Mouse (Mus musculus) heart, adult 2 months (tissue): ENCODE measurements around the gene Trappc2l. TPM values are rescaled to one million over a fixed set of nuclear protein-coding genes. Genes with fewer than 3 reads are reported as not detected.

Source experiments
- DNase-seq, 2 experiments: peaks; one replicate each; pipeline ENCODE4 v3.0.0; 2021
- H3K27ac ChIP-seq: fragments of 200-600 bp; 2 replicates; pipeline ENCODE4 v1.8.1; 2022
- H3K27me3 ChIP-seq: fragments of 200-500 bp; 2 replicates; pipeline ENCODE4 v1.6.1; 2012; ENCODE audit warnings: mild to moderate bottlenecking, low read length, inconsistent platforms, mixed read lengths; ENCODE audit not compliant: control insufficient read depth, insufficient read depth
- H3K36me3 ChIP-seq: fragments of 200-500 bp; 2 replicates; pipeline ENCODE4 v1.6.1; 2012; ENCODE audit warnings: low read length, inconsistent platforms; ENCODE audit not compliant: control insufficient read depth, insufficient read depth
- H3K4me1 ChIP-seq: fragments of 200-500 bp; 2 replicates; pipeline ENCODE4 v1.6.1; 2011; ENCODE audit warnings: low read length; ENCODE audit not compliant: control insufficient read depth, insufficient read depth
- H3K4me3 ChIP-seq: fragments of 200-600 bp; 2 replicates; pipeline ENCODE4 v1.8.1; 2022
- H3K79me2 ChIP-seq: fragments of 200-500 bp; replicated peaks from 2 replicates; pipeline ENCODE4 v1.6.1; 2012; ENCODE audit warnings: mild to moderate bottlenecking, inconsistent platforms, low read length, moderate library complexity, mixed read lengths; ENCODE audit not compliant: control insufficient read depth, insufficient read depth
- H3K9ac ChIP-seq: fragments of 200-500 bp; 2 replicates; pipeline ENCODE4 v1.6.1; 2012; ENCODE audit warnings: low read depth, mild to moderate bottlenecking, control low read depth, inconsistent platforms, low read length, mixed read lengths
- CTCF ChIP-seq: fragments of 200-600 bp; IDR thresholded peaks from 2 replicates; pipeline ENCODE4 v1.8.1; 2022; ENCODE audit warnings: antibody characterized with exemption, mild to moderate bottlenecking, moderate library complexity
- EP300 ChIP-seq: fragments of 200-500 bp; IDR thresholded peaks from 2 replicates; pipeline ENCODE4 v1.6.1; 2011; ENCODE audit warnings: low read depth, low read length, control low read depth; ENCODE audit not compliant: insufficient read depth
- POLR2A ChIP-seq: fragments of 200-500 bp; IDR thresholded peaks from 2 replicates; pipeline ENCODE4 v1.6.1; 2011; ENCODE audit warnings: mild to moderate bottlenecking, low read depth, low read length, control low read depth; ENCODE audit not compliant: insufficient read depth
- WGBS: fragments of 180-500 bp; shearing (Covaris S2); methylation state at CpG from one replicate; pipeline ENCODE4 v1.1.7; 2018; 5-methylcytosine and 5-hydroxymethylcytosine counted together
- intact Hi-C: fragments of 180-260 bp; cut with DNase I; formaldehyde crosslinking; loops from one replicate; pipeline ENCODE4 v1.15.1; 2025
- polyA plus RNA-seq: library from polyadenylated mRNA; depleted of rRNA; stranded (reverse); fragments of >200 nt; gene quantifications from 2 replicates; pipeline ENCODE4 v1.2.3, GENCODE M21; 2012
- total RNA-seq, 2 experiments: library from RNA; stranded (reverse); gene quantifications; 2 replicates each; pipeline ENCODE4 v1.2.3; 2021

Gene Trappc2l
- total and polyA plus RNA-seq, 3 experiments, result 58.6 to 161 (median 65.4) TPM

DNA sequence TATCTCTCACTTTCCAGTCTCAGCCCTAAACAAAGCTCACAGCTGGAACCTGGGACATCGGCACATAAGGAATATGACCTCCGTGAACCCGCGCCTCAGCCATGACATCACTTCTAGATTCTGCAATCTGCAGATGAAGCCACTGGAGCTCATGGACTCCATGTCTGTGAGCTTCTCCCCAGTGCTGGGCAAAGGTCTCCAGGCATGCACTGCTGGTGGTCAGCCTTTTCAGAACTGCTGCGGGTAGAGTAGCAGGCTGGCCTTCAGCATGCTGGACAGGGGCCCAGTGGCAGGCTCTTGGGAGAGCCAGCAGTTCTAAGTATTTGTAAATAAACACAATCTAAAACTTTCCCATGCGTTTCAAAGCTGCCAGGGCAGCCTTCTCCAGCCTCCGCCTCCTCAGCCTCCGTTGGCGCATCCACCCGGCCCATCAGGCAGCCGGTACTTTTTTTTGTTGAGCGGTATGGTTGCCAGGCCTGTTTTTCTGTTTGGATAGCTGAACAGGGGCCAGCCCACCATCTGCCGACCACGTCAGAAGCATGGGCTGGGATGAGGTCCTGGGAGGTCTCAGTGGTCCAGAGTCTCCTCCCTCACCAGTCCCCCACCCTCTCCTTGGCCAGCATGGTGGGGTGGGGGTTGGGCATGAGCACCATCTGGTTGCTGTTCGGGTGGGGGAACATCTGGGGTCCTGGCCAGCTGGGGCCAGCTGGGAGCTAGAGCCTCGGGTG is 28.2 kb downstream of the Trappc2l start:
- TF ChIP-seq CTCF, result no peak
- TF ChIP-seq EP300, result peak; percentile 45; the same call in 1 of the 2 replicates
- no peak overlapping the region for H3K9ac ChIP-seq
- H3K36me3 ChIP-seq, result no peaks in the 10 kb centered on the region
- H3K27ac ChIP-seq, result peak overlapping the region; percentile 57
- H3K79me2 ChIP-seq, result no peaks in the 10 kb centered on the region
- peak; percentile 83 to 86 for DNase-seq
- no peaks in the 10 kb centered on the region for H3K27me3 ChIP-seq
- 54% methylated on average over 16 of the region's 16 CpGs for WGBS
- intact Hi-C loops, result loop anchor here (2.0 kb wide), 1 partner anchor 39 kb away; no protein-coding TSS in a partner anchor
- H3K4me3 ChIP-seq, result no peak overlapping the region
- H3K4me1 ChIP-seq, result peaks cover 10% of the 10 kb centered on the region

DNA sequence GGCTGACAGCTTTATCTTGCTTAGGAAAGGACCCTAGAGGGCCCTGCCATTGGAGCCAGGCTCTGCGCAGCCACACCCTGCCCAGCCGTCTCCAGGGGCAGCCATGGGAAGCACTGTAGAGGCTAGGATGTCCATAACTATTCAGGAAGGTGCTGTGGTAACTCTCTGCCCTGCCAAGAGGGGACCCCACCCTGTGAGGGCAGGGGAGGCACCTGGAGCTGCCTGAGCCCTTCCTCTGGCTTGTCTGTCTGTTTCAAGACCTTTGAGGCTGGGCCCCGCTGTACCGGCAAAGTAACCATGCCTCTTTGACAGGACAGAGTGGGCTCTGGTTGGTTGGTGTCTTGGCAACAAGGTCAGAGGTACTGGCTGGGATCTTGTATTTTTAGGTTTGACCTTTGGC is 29.4 kb downstream of the Trappc2l start:
- H3K4me3 ChIP-seq, result no peak overlapping the region
- 85% methylated on average over 4 of the region's 4 CpGs for WGBS
- intact Hi-C loops, result loop anchor here (2.0 kb wide), 1 partner anchor 38 kb away; no protein-coding TSS in a partner anchor
- no peaks in the 10 kb centered on the region for H3K79me2 ChIP-seq
- H3K4me1 ChIP-seq, result peaks cover 10% of the 10 kb centered on the region
- TF ChIP-seq CTCF, result no peak
- TF ChIP-seq EP300, result no peak
- no peak for TF ChIP-seq POLR2A
- no peak overlapping the region for H3K9ac ChIP-seq
- no peaks in the 10 kb centered on the region for H3K36me3 ChIP-seq
- no peak overlapping the region; the same call in 1 of the 2 replicates for H3K27ac ChIP-seq
- DNase-seq, result no peak
- H3K27me3 ChIP-seq, result no peaks in the 10 kb centered on the region

DNA sequence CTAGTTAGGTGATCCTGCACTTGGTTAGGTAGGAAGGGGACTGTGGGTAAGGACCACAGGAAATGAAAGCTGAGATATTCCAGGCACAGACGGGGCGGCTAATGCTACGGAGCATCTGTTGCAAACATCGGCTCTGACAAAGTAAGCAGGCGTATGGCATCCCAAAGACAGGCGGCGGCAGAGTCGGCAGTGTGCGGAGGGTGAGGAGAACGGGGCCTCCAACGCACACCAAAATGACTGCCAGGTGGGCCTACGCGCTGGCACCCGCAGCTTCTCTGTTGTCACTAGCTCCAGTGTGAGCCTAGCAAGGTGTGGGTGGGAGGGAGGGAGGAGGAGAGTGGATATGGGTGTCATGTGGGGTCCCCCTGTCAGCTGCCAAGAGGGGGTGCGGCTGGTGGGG is 30.0 kb downstream of the Trappc2l start:
- Histone ChIP-seq H3K4me1 (peaks cover 12% of the 10 kb centered on the region), H3K9ac (no peak overlapping the region), H3K4me3 (no peak overlapping the region), H3K36me3 (no peaks in the 10 kb centered on the region), H3K27ac (no peak overlapping the region; the same call in 1 of the 2 replicates), H3K27me3 (no peaks in the 10 kb centered on the region), H3K79me2 (no peaks in the 10 kb centered on the region)
- WGBS, result 91% methylated on average over 15 of the region's 15 CpGs
- TF ChIP-seq EP300 (no peak), CTCF (no peak), POLR2A (no peak)
- intact Hi-C loops, result loop anchor here (2.0 kb wide), 1 partner anchor 37 kb away; no protein-coding TSS in a partner anchor
- DNase-seq, result no peak

DNA sequence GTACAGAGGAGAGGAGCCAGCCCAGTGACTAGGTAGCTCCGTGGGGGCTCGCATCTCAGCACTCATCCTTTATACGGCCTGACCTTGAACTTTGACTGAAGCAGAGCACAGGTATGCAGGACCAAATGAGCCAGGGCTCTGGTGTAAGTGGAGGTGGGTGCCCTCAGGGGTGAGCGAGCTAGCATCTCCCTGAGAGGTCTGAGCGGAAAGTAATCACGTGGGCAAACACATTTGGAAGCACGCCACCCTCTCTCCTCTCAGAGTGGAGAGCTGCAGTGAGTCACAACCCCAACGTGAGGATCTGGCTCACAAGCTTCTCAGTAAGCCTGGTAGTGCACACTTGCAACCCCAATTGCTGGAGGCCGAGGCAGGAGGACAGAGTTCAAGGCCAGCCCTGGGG is 30.6 kb downstream of the Trappc2l start:
- H3K4me1 ChIP-seq, result peaks cover 11% of the 10 kb centered on the region
- H3K79me2 ChIP-seq, result no peaks in the 10 kb centered on the region
- no peaks in the 10 kb centered on the region for H3K27me3 ChIP-seq
- intact Hi-C loops, result no loop called here
- no peak overlapping the region for H3K4me3 ChIP-seq
- TF ChIP-seq EP300 (0 out of 2 replicates have a peak, but pooled peaks have one; percentile 5), POLR2A (no peak)
- no peak overlapping the region for H3K9ac ChIP-seq
- peak; percentile 66 to 77 for DNase-seq
- no peaks in the 10 kb centered on the region for H3K36me3 ChIP-seq
- H3K27ac ChIP-seq, result no peak overlapping the region; the same call in 1 of the 2 replicates
- WGBS, result 34% methylated on average over 9 of the region's 9 CpGs

DNA sequence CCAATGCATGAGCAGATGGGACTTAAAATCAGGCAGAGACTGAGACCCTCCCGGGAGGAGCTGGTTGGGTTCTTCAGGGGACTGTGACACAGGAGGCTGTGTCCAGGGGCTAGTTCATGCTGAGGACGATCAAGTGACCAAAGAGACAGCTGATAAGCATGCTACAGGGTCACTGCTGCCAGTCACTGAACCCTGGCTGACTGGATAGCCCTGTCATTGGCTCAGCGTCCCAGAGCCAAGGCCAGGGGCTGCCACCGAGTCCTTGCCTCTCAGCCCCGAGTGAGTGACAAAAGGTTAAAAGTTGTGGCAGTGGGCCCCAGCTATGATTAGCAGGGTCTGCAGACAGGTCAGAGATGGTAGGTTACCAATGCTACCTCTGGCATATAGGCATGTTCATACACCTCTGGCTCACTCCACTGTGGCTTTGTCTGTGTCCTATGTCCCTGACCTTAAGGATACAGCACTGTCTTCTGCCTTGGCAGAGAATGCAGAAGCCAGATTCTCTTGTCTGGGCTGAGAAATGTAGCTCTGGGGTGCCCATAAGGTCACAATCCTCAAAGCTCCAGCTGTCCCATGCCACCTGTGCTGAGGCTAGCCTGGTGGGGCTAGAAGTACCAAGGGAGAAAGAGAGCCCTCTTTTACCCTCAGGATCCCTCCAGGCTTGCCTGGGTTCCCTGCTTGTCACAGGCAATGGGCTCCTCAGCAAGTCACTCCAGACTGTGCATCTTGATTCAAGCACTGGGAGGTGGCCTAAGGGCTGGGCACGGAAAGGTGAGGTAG is 32.9 kb downstream of the Trappc2l start:
- H3K27ac ChIP-seq, result no peak overlapping the region
- no peak for DNase-seq
- WGBS, result 53% methylated on average over 6 of the region's 6 CpGs
- H3K4me3 ChIP-seq, result no peak overlapping the region
- no peaks in the 10 kb centered on the region for H3K27me3 ChIP-seq
- H3K9ac ChIP-seq, result no peak overlapping the region
- TF ChIP-seq POLR2A, result no peak
- peaks cover 6% of the 10 kb centered on the region; the same call in 1 of the 2 replicates for H3K4me1 ChIP-seq
- H3K79me2 ChIP-seq, result no peaks in the 10 kb centered on the region
- intact Hi-C loops, result no loop called here
- H3K36me3 ChIP-seq, result no peaks in the 10 kb centered on the region

DNA sequence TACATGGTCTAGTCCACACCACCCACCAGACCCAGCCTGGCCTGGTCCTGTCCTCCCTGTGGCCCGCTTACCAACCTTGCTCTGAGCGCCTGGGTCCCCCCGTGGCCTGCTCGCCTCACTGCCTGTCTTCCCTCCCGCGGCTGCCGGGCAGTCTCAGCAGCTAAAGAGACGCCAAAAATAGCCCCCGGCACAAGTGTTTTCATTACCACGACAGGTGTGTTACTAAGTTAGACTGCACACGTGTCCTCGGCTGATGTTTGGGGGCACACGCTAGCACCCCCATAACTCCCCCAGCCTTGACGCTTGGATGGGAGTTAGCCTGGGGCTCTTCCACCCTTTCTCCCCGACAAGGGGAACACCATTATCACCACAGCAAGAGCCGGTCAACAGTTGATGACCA is 34.9 kb downstream of the Trappc2l start:
- peaks cover 6% of the 10 kb centered on the region; the same call in 1 of the 2 replicates for H3K4me1 ChIP-seq
- no peak overlapping the region for H3K4me3 ChIP-seq
- 62% methylated on average over 16 of the region's 16 CpGs for WGBS
- TF ChIP-seq CTCF (no peak), POLR2A (no peak), EP300 (no peak)
- intact Hi-C loops, result no loop called here
- DNase-seq, result no peak
- H3K27ac ChIP-seq, result peak overlapping the region; percentile 38; the same call in 1 of the 2 replicates
- no peaks in the 10 kb centered on the region for H3K36me3 ChIP-seq
- H3K9ac ChIP-seq, result no peak overlapping the region
- no peaks in the 10 kb centered on the region; the same call in 1 of the 2 replicates for H3K79me2 ChIP-seq
- no peaks in the 10 kb centered on the region for H3K27me3 ChIP-seq
